Mouse (Mus musculus) midbrain, postnatal 0 days (tissue): ENCODE results near the gene Rrp9. TPM values are rescaled to one million over a fixed set of nuclear protein-coding genes. Genes with fewer than 3 reads are reported as not detected.
A peak's percentile ranks its signal among the peaks of the same experiment; 100 is the strongest.

ENCODE experiments used
- ATAC-seq: fragments of 200-750 bp; cut with Nextera tagmentation; 2 replicates; pipeline ENCODE4 v1.8.0; 2017; ENCODE audit warnings: moderate number of reproducible peaks, mild to moderate bottlenecking, moderate TSS enrichment, moderate library complexity; ENCODE audit not compliant: low FRiP score
- DNase-seq: peaks from one replicate; pipeline ENCODE4 v3.0.0-alpha.2; 2015; ENCODE audit warnings: low spot score
- H3K27ac ChIP-seq: fragments of 300-500 bp; sonication (generic); 2 replicates; pipeline ENCODE4 v1.5.1; 2014; ENCODE audit warnings: low read depth, mild to moderate bottlenecking, low read length, mixed read lengths
- H3K27me3 ChIP-seq: fragments of 300-500 bp; sonication (generic); 2 replicates; pipeline ENCODE4 v1.6.1; 2014; ENCODE audit warnings: low read length, control low read depth, mixed read lengths; ENCODE audit not compliant: insufficient read depth
- H3K36me3 ChIP-seq: fragments of 300-500 bp; sonication (generic); 2 replicates; pipeline ENCODE4 v1.6.1; 2014; ENCODE audit warnings: low read length, control low read depth, mixed read lengths; ENCODE audit not compliant: insufficient read depth
- H3K4me1 ChIP-seq: fragments of 300-500 bp; sonication (generic); 2 replicates; pipeline ENCODE4 v1.6.1; 2014; ENCODE audit warnings: mild to moderate bottlenecking, control low read depth, antibody characterized with exemption, low read length, mixed read lengths; ENCODE audit not compliant: insufficient read depth
- H3K4me2 ChIP-seq: fragments of 300-500 bp; sonication (generic); 2 replicates; pipeline ENCODE4 v1.6.1; 2014; ENCODE audit warnings: low read depth, mild to moderate bottlenecking, low read length, mixed read lengths; ENCODE audit not compliant: poor library complexity, severe bottlenecking
- H3K4me3 ChIP-seq: fragments of 300-500 bp; sonication (generic); 2 replicates; pipeline ENCODE4 v1.5.1; 2014; ENCODE audit warnings: low read depth, mild to moderate bottlenecking, low read length, moderate library complexity
- H3K9ac ChIP-seq: fragments of 300-500 bp; sonication (generic); replicated peaks from 2 replicates; pipeline ENCODE4 v1.6.1; 2014; ENCODE audit warnings: mild to moderate bottlenecking, low read length, moderate library complexity, mixed read lengths; ENCODE audit not compliant: poor library complexity, severe bottlenecking
- H3K9me3 ChIP-seq: fragments of 300-500 bp; sonication (generic); 2 replicates; pipeline ENCODE4 v1.6.1; 2016; ENCODE audit warnings: low read length, control low read depth
- CTCF ChIP-seq: IDR thresholded peaks from 2 replicates; pipeline ENCODE4 v1.5.1; 2016; ENCODE audit warnings: antibody characterized with exemption, mild to moderate bottlenecking
- WGBS: fragments of 180-500 bp; shearing (Covaris S2); extraction: QIAGEN DNeasy Blood & Tissue Kit; methylation state at CpG from one replicate; pipeline ENCODE4 v1.1.7; 2014; 5-methylcytosine and 5-hydroxymethylcytosine counted together
- polyA plus RNA-seq: library from polyadenylated mRNA; unstranded; fragments of >200 nt; fragmentation: Nextera tagmentation; extraction: Ambion mirVana; gene quantifications from 2 replicates; pipeline ENCODE4 v1.2.1, GENCODE M21; 2015
- total RNA-seq: library from RNA; depleted of rRNA; stranded (reverse); fragments of >200 nt; gene quantifications from 2 replicates; pipeline ENCODE4 v1.2.3, GENCODE M21; 2014; rRNA removed

The Rrp9 gene
- total and polyA plus RNA-seq, 2 experiments from 2014 or later = 32.9 to 38.3 TPM

GRCm38 (mm10) chr9:106531833-106532232 is 56.1 kb downstream of the Rrp9 start:
- no peak overlapping the region for H3K9ac ChIP-seq

GRCm38 (mm10) chr9:106534296-106534695 is 58.5 kb downstream of the Rrp9 start:
- DNase-seq = no peak
- H3K4me3 ChIP-seq = no peak overlapping the region
- H3K27me3 ChIP-seq = no peaks in the 10 kb centered on the region
- no peaks in the 10 kb centered on the region for H3K4me1 ChIP-seq
- no peak for ATAC-seq
- 88% methylated on average over 7 of the region's 7 CpGs for WGBS
- no peak overlapping the region for H3K9ac ChIP-seq
- no peak overlapping the region for H3K27ac ChIP-seq
- H3K9me3 ChIP-seq = no peaks in the 10 kb centered on the region
- no peaks in the 10 kb centered on the region for H3K36me3 ChIP-seq
- H3K4me2 ChIP-seq = no peak overlapping the region
- no peak for TF ChIP-seq CTCF

More at GRCm38 (mm10) chr9:106531833-106532232, 56.1 kb downstream of the Rrp9 start:
- H3K4me2 ChIP-seq = no peak overlapping the region
- peak; percentile 89 for TF ChIP-seq CTCF
- no peak overlapping the region for H3K4me3 ChIP-seq
- no peaks in the 10 kb centered on the region for H3K9me3 ChIP-seq
- WGBS = 38% methylated on average over 3 of the region's 3 CpGs
- no peaks in the 10 kb centered on the region for H3K4me1 ChIP-seq
- no peak overlapping the region for H3K27ac ChIP-seq
- H3K36me3 ChIP-seq = no peaks in the 10 kb centered on the region
- no peaks in the 10 kb centered on the region for H3K27me3 ChIP-seq
- DNase-seq = peak; percentile 55
- no peak for ATAC-seq

GRCm38 (mm10) chr9:106534975-106535374 is 59.2 kb downstream of the Rrp9 start:
- ATAC-seq = no peak
- Histone ChIP-seq H3K36me3 (no peaks in the 10 kb centered on the region), H3K9ac (no peak overlapping the region), H3K4me2 (no peak overlapping the region), H3K4me3 (no peak overlapping the region), H3K9me3 (no peaks in the 10 kb centered on the region), H3K27me3 (no peaks in the 10 kb centered on the region), H3K27ac (no peak overlapping the region), H3K4me1 (no peaks in the 10 kb centered on the region)
- WGBS = 90% methylated on average over 11 of the region's 11 CpGs
- DNase-seq = no peak
- no peak for TF ChIP-seq CTCF

Other genes with a start within 250 kb of the Rrp9 start
- 51.5 and 76.1 TPM in 2 replicates for gene Alas1, start 227.3 kb upstream of the Rrp9 start, total RNA-seq
- 84.4 and 86.8 TPM in 2 replicates for gene Alas1, start 227.3 kb upstream of the Rrp9 start, polyA plus RNA-seq
- gene Poc1a, start 194.9 kb upstream of the Rrp9 start, total RNA-seq = 6.5 and 8.7 TPM in 2 replicates
- gene Poc1a, start 194.9 kb upstream of the Rrp9 start, polyA plus RNA-seq = 9.8 and 11.7 TPM in 2 replicates
- gene Dusp7, start 107.3 kb upstream of the Rrp9 start, total RNA-seq = 62.9 and 79.2 TPM in 2 replicates
- 18.4 and 19.4 TPM in 2 replicates for gene Dusp7, start 107.3 kb upstream of the Rrp9 start, polyA plus RNA-seq
- gene Rpl29, start 46.5 kb upstream of the Rrp9 start, total RNA-seq = 795 and 936 TPM in 2 replicates
- gene Rpl29, start 46.5 kb upstream of the Rrp9 start, polyA plus RNA-seq = 645 TPM in 2 replicates
- 11.4 and 22.6 TPM in 2 replicates for gene Acy1, start 37.6 kb upstream of the Rrp9 start, total RNA-seq
- gene Acy1, start 37.6 kb upstream of the Rrp9 start, polyA plus RNA-seq = 13.3 and 17.0 TPM in 2 replicates
- gene Abhd14b, start 28.5 kb upstream of the Rrp9 start, total RNA-seq = 16.2 and 18.4 TPM in 2 replicates
- gene Abhd14b, start 28.5 kb upstream of the Rrp9 start, polyA plus RNA-seq = 12.6 and 13.8 TPM in 2 replicates
- 69.8 and 73.8 TPM in 2 replicates for gene Abhd14a, start 28.3 kb upstream of the Rrp9 start, total RNA-seq
- 72.3 and 74.5 TPM in 2 replicates for gene Abhd14a, start 28.3 kb upstream of the Rrp9 start, polyA plus RNA-seq
- gene Pcbp4, start 22.7 kb upstream of the Rrp9 start, total RNA-seq = 543 and 647 TPM in 2 replicates
- gene Pcbp4, start 22.7 kb upstream of the Rrp9 start, polyA plus RNA-seq = 242 and 248 TPM in 2 replicates
- 1.8 and 2.2 TPM in 2 replicates for gene Gpr62, start 10.0 kb upstream of the Rrp9 start, total RNA-seq
- 2.9 and 3.1 TPM in 2 replicates for gene Gpr62, start 10.0 kb upstream of the Rrp9 start, polyA plus RNA-seq
- 2.3 and 3.4 TPM in 2 replicates for gene Parp3, start 986 bp downstream of the Rrp9 start, total RNA-seq
- gene Parp3, start 986 bp downstream of the Rrp9 start, polyA plus RNA-seq = 2.4 and 2.5 TPM in 2 replicates
- gene Iqcf1, start 24.0 kb downstream of the Rrp9 start, total RNA-seq = not detected in 2 replicates
- gene Iqcf1, start 24.0 kb downstream of the Rrp9 start, polyA plus RNA-seq = not detected in 2 replicates
- gene Iqcf5, start 38.6 kb downstream of the Rrp9 start, total RNA-seq = not detected in 2 replicates
- gene Iqcf5, start 38.6 kb downstream of the Rrp9 start, polyA plus RNA-seq = not detected in 2 replicates
- not detected in 2 replicates for gene Iqcf3, start 85.7 kb downstream of the Rrp9 start, total RNA-seq
- gene Iqcf3, start 85.7 kb downstream of the Rrp9 start, polyA plus RNA-seq = not detected in 2 replicates
- gene Iqcf4, start 95.0 kb downstream of the Rrp9 start, total RNA-seq = not detected in 2 replicates
- not detected in 2 replicates for gene Iqcf4, start 95.0 kb downstream of the Rrp9 start, polyA plus RNA-seq
- not detected in 2 replicates for gene Iqcf6, start 150.6 kb downstream of the Rrp9 start, total RNA-seq
- not detected in 2 replicates for gene Iqcf6, start 150.6 kb downstream of the Rrp9 start, polyA plus RNA-seq
- gene Grm2, start 180.1 kb downstream of the Rrp9 start, total RNA-seq = 22.1 and 23.0 TPM in 2 replicates
- 24.2 and 24.7 TPM in 2 replicates for gene Grm2, start 180.1 kb downstream of the Rrp9 start, polyA plus RNA-seq
- 74.9 and 82.7 TPM in 2 replicates for gene Tex264, start 210.0 kb downstream of the Rrp9 start, total RNA-seq
- 87.4 and 101 TPM in 2 replicates for gene Tex264, start 210.0 kb downstream of the Rrp9 start, polyA plus RNA-seq